ENCODE assay signal across 12 mouse cellular contexts in the genomic region with DNA sequence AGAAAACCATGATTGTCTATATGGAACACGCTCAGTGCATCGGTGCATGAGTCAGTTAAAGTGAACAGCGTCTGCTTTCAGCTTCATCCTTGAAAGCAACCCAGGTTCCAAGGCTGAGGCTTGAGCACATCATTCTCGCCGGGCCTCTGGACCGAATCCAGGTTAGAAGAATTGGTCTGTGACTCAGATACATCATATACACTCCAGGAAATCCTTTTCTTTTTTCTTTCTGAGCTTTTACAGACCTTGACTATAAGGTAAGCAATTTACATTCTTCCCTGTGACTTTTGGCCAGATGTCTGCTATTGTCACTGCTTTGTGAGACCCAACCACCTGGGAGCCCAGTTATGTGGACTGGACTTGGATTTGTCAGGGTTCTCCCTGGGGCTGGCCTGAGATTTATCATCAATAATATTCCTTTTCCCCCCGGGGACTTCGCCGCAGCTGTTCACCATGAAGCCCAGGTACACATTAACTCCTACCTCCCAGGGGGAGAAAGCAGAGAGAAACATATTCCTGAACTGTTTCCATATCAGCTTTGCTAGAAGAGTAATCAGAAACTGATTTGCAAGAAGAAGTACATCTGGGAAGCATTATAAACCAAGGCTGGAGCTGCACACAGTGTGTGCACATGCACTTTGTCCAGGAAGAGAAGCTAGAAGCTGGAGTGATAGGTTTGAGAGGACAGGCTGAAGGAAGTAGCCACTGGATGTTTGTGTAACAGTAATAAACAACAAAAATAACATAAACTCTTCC. TPM values are rescaled to one million over a fixed set of nuclear protein-coding genes. Genes with fewer than 3 reads are reported as not detected.
DNase-seq lines count a peak whose midpoint lies in the region; ATAC-seq and TF ChIP-seq lines count a peak whose summit lies in the region.
"Had no signal": no experiment of that assay in that cellular context is flagged by ENCODE, and none has a peak within 500 bp of the region (broad histone marks: within the 10 kb centered on the region; RNA-seq: fewer than 3 reads in every experiment).

No protein-coding gene starts in this region.

- no peaks in the 10 kb centered on the region for H3K27me3 ChIP-seq in intestine, postnatal 0 days (replicated peaks; ENCODE audit: control insufficient read depth, insufficient read depth, low read length)

- DNase-seq in heart, postnatal 10 days, result peak; percentile 42 to 47
- DNase-seq in heart, postnatal 25 days (ENCODE audit: low spot score), result no peak
- DNase-seq in NIH3T3 (ENCODE audit: low read depth), result peak; percentile 89
- DNase-seq in adrenal gland, postnatal 10 days, result peak; percentile 79
- DNase-seq in spleen, postnatal 36 days (ENCODE audit: low spot score in 2 of 2), result no peak
- no peak for DNase-seq in neural tube, embryonic 10.5 days (ENCODE audit: extremely low spot score, low spot score)

- 40% methylated on average over 9 of the region's 9 CpGs for WGBS in intestine, postnatal 0 days

- no peak for TF ChIP-seq CTCF in intestine, postnatal 0 days (IDR thresholded peaks at IDR 0.05; ENCODE audit: low read depth)

- H3K36me3 ChIP-seq in intestine, postnatal 0 days (ENCODE audit: control insufficient read depth, insufficient read depth), result no peaks in the 10 kb centered on the region
- H3K36me3 ChIP-seq: G1E had no signal

- ATAC-seq in intestine, postnatal 0 days, result 0 out of 2 replicates have a peak, but pooled peaks have one; percentile 22

- H3K4me3 ChIP-seq in intestine, postnatal 0 days (ENCODE audit: low read depth, low read length), result no peak overlapping the region

- no peak overlapping the region for H3K9ac ChIP-seq in intestine, postnatal 0 days (ENCODE audit: low read depth, low read length)
- H3K9ac ChIP-seq: liver, embryonic 14.5 days had no signal

- no peaks in the 10 kb centered on the region for H3K4me1 ChIP-seq in intestine, postnatal 0 days (replicated peaks; ENCODE audit: control insufficient read depth, insufficient read depth, low read length)

- H3K27ac ChIP-seq in intestine, postnatal 0 days (ENCODE audit: low read depth, low read length), result 0 out of 2 replicates have a peak overlapping the region, but pooled peaks have one; percentile 23
- H3K27ac ChIP-seq: liver, embryonic 14.5 days had no signal

- no peaks in the 10 kb centered on the region for H3K9me3 ChIP-seq in intestine, postnatal 0 days (ENCODE audit: control insufficient read depth)
- H3K9me3 ChIP-seq: G1E had no signal

- H3K4me2 ChIP-seq in intestine, postnatal 0 days (replicated peaks; ENCODE audit: low read depth), result no peak overlapping the region

- intact Hi-C loops in heart, postnatal 10 days (cut with DNase I), result no loop called here
- intact Hi-C loops in heart, postnatal 25 days (cut with DNase I), result no loop called here

RNA-seq across cellular contexts. Expression of a gene that starts 55.2 kb away (rescaled TPM):
- total RNA-seq in heart, postnatal 10 days (2021), result not detected
- not detected for total RNA-seq in heart, postnatal 25 days (2021)
- total RNA-seq in adrenal gland, postnatal 10 days (2021), result not detected
- polyA plus RNA-seq in intestine, postnatal 0 days (2015; fragmentation: Nextera tagmentation; extraction: Ambion mirVana), result not detected in 2 replicates
- total RNA-seq: G1E had no signal
- polyA plus RNA-seq: G1E; heart, embryonic 14.5 days; large intestine, adult 2 months; liver, embryonic 14.5 days; urinary bladder, adult 2 months had no signal

Comparison
In these comparisons a context has a peak if more than half of its experiments do, and no peak if none do; other contexts are left out.
1. DNase-seq: peak in heart, postnatal 10 days (2 of 2), NIH3T3 (single experiment) and adrenal gland, postnatal 10 days (single experiment); none in heart, postnatal 25 days (single experiment), spleen, postnatal 36 days (0 of 2) and neural tube, embryonic 10.5 days (single experiment).